Mouse (Mus musculus): Measurements from ENCODE around the gene Epb42. TPM values are rescaled to one million over a fixed set of nuclear protein-coding genes. Genes with fewer than 3 reads are reported as not detected.
"Not testable (repeated sequence)": the region's sequence is repeated elsewhere in the genome, so short reads cannot be mapped to it uniquely, and the experiment has no call there.

Gene Epb42
- polyA plus RNA-seq, 1 experiment from 2014 or later = 30.3 TPM

DNA sequence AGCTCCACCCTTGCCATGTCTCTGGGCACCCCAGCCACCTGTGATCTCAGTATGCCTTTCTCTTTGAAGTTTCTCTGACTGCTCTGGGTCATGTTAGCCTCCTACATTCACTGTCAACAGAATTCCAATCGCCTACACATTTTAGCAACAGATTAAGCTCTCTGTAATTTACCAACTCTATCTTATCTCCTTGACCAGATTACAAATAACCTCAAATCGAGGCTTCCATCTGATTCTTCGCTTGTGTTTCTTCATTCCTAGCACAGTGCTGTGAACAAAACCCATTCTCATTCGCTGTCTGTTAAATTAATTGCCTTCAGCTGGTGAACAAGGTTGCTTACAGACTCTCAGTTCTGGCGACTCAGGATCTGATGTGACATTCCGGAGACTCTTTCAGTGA, 21.1 kb upstream of the Epb42 start:
- WGBS (ENCODE audit: insufficient replicate concordance) = 48% methylated on average over 6 of the region's 6 CpGs
- ATAC-seq (replicated peaks; ENCODE audit: insufficient number of reproducible peaks, low FRiP score, low TSS enrichment) = no peak
- H3K27me3 ChIP-seq (ENCODE audit: control insufficient read depth, insufficient read depth, low read length) = no peaks in the 10 kb centered on the region

DNA sequence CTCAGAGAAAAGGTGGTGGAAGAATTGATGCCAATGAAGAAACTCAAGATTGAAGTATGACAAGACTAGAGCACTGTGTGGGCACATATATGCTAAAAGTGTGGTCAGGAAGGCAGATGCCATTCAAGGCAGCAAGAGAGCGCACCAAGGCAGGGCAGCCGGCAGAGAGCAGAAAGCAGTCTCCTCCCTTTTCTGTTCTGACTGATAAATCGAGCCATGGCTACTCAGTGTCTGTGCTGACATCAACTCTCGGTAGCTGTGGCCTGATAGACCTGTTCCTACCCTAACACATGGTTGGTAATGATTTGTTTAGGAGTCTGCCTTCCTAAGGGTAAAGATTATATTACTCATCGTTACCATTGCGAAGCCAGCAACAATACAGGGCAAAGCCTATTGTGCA, 19.0 kb upstream of the Epb42 start:
- Histone ChIP-seq H3K4me2 (no peak overlapping the region), H3K27me3 (ENCODE audit: control insufficient read depth, insufficient read depth, low read length) (no peaks in the 10 kb centered on the region), H3K36me3 (ENCODE audit: control insufficient read depth, insufficient read depth, low read length) (no peaks in the 10 kb centered on the region), H3K4me3 (ENCODE audit: low read depth, low read length) (no peak overlapping the region), H3K9me3 (replicated peaks; ENCODE audit: control insufficient read depth, low read length) (no peaks in the 10 kb centered on the region), H3K27ac (ENCODE audit: low read depth, low read length) (no peak overlapping the region), H3K4me1 (ENCODE audit: control insufficient read depth, insufficient read depth, low read length) (no peaks in the 10 kb centered on the region), H3K9ac (ENCODE audit: low read depth, low read length) (no peak overlapping the region)
- 69% methylated on average over 6 of the region's 6 CpGs for WGBS (ENCODE audit: insufficient replicate concordance)
- no peak for ATAC-seq (replicated peaks; ENCODE audit: insufficient number of reproducible peaks, low FRiP score, low TSS enrichment)

More for the DNA sequence above, 21.1 kb upstream of the Epb42 start:
- Histone ChIP-seq H3K4me3 (ENCODE audit: low read depth, low read length) (no peak overlapping the region), H3K9me3 (replicated peaks; ENCODE audit: control insufficient read depth, low read length) (no peaks in the 10 kb centered on the region), H3K36me3 (ENCODE audit: control insufficient read depth, insufficient read depth, low read length) (no peaks in the 10 kb centered on the region), H3K27ac (ENCODE audit: low read depth, low read length) (no peak overlapping the region), H3K9ac (ENCODE audit: low read depth, low read length) (no peak overlapping the region), H3K4me1 (ENCODE audit: control insufficient read depth, insufficient read depth, low read length) (no peaks in the 10 kb centered on the region), H3K4me2 (no peak overlapping the region)

DNA sequence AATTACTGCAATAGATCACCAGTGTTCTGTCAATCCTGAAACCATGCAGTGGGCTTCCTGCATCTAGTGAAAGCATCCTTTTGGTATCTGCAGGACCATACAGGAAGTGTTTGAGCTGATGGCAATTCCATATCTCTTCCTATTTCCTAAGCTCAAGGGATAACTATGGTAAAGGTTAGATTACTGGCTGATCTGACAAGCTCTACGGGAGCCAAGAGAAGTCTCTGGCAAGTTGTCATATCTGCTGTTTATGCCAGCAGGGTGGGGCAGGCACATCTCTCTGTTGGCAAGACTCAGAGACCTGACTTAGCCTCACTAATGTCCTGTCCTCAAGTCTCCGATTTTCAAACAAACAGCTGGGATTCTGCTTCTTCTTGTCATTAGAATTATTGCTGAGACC, 17.2 kb upstream of the Epb42 start:
- H3K4me1 ChIP-seq (ENCODE audit: control insufficient read depth, insufficient read depth, low read length) = no peaks in the 10 kb centered on the region
- ATAC-seq (replicated peaks; ENCODE audit: insufficient number of reproducible peaks, low FRiP score, low TSS enrichment) = no peak
- 47% methylated on average over 2 of the region's 2 CpGs for WGBS (ENCODE audit: insufficient replicate concordance)
- no peak overlapping the region for H3K9ac ChIP-seq (ENCODE audit: low read depth, low read length)
- no peaks in the 10 kb centered on the region for H3K27me3 ChIP-seq (ENCODE audit: control insufficient read depth, insufficient read depth, low read length)
- H3K9me3 ChIP-seq (replicated peaks; ENCODE audit: control insufficient read depth, low read length) = no peaks in the 10 kb centered on the region
- H3K4me2 ChIP-seq = no peak overlapping the region
- no peaks in the 10 kb centered on the region for H3K36me3 ChIP-seq (ENCODE audit: control insufficient read depth, insufficient read depth, low read length)
- H3K4me3 ChIP-seq (ENCODE audit: low read depth, low read length) = no peak overlapping the region
- no peak overlapping the region for H3K27ac ChIP-seq (ENCODE audit: low read depth, low read length)

DNA sequence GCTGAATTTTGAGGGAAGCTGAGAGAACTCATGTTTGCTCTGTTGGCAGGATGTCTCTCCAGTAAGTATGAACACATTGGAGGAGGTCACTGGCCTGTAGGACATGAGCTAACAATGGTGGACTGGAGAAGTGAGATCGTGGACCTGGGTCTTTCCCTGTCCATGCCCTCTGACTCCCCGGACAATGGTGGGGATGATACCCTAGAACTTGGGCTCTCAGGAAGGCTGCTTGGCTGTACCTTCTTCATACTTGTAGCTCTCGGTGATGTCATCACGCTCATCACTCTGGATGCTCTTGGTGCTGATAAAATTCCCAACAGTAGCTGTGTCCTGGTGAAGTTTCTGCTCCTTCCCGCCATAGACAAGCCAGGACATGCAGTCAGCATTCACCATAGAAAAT, 15.3 kb upstream of the Epb42 start:
- Histone ChIP-seq H3K27me3 (ENCODE audit: control insufficient read depth, insufficient read depth, low read length) (no peaks in the 10 kb centered on the region), H3K4me1 (ENCODE audit: control insufficient read depth, insufficient read depth, low read length) (no peaks in the 10 kb centered on the region), H3K4me2 (no peak overlapping the region), H3K9me3 (replicated peaks; ENCODE audit: control insufficient read depth, low read length) (no peaks in the 10 kb centered on the region), H3K27ac (ENCODE audit: low read depth, low read length) (no peak overlapping the region), H3K9ac (ENCODE audit: low read depth, low read length) (no peak overlapping the region), H3K36me3 (ENCODE audit: control insufficient read depth, insufficient read depth, low read length) (no peaks in the 10 kb centered on the region), H3K4me3 (ENCODE audit: low read depth, low read length) (no peak overlapping the region)
- no peak for ATAC-seq (replicated peaks; ENCODE audit: insufficient number of reproducible peaks, low FRiP score, low TSS enrichment)
- WGBS (ENCODE audit: insufficient replicate concordance) = 80% methylated on average over 5 of the region's 5 CpGs

DNA sequence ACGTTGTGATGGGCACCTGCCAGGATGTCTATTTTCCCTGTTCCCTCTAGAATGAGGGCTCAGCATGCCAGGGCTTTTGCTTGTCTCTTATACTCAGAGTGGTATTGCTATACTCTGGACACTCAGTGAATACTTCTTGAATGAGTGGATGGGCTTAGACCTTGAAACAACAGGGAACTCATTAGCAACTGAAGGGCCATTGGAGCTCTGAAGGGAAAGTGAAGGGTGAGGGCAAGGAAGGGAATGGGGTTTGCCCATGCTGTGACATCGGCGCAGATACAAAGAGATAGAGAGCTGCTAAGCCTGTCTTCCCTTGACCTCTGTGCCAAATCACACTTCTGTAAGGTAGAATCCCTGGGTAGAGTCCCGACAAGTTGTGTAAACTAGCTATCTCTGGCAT, 8.8 kb upstream of the Epb42 start:
- H3K9ac ChIP-seq (ENCODE audit: low read depth, low read length) = no peak overlapping the region
- H3K27me3 ChIP-seq (ENCODE audit: control insufficient read depth, insufficient read depth, low read length) = no peaks in the 10 kb centered on the region
- 76% methylated on average over 4 of the region's 4 CpGs for WGBS (ENCODE audit: insufficient replicate concordance)
- H3K4me2 ChIP-seq = no peak overlapping the region
- no peaks in the 10 kb centered on the region for H3K9me3 ChIP-seq (replicated peaks; ENCODE audit: control insufficient read depth, low read length)
- H3K36me3 ChIP-seq (ENCODE audit: control insufficient read depth, insufficient read depth, low read length) = no peaks in the 10 kb centered on the region
- no peak overlapping the region for H3K4me3 ChIP-seq (ENCODE audit: low read depth, low read length)
- no peak for ATAC-seq (replicated peaks; ENCODE audit: insufficient number of reproducible peaks, low FRiP score, low TSS enrichment)
- H3K27ac ChIP-seq (ENCODE audit: low read depth, low read length) = no peak overlapping the region
- H3K4me1 ChIP-seq (ENCODE audit: control insufficient read depth, insufficient read depth, low read length) = no peaks in the 10 kb centered on the region

DNA sequence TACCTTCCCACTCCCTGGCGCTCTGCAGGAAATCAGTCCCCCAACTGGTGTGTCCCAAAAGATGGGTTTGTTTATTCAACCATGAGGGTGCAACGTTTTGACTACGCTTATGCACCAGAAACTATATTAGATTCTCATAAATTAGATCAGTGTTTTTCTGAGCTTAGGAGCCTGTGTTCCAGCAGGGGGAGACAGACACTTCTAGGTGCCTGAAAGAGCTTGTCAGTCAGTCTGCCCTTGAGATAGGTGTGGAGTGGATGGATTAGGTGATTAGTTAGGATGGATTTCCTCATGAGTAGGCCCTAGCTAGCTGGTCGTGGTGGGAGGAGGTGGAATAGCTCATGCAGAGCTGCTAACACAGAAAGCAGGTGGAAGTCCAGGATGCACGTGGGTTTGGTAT, 4.2 kb upstream of the Epb42 start:
- H3K4me3 ChIP-seq (ENCODE audit: low read depth, low read length) = no peak overlapping the region
- ATAC-seq (replicated peaks; ENCODE audit: insufficient number of reproducible peaks, low FRiP score, low TSS enrichment) = no peak
- H3K36me3 ChIP-seq (ENCODE audit: control insufficient read depth, insufficient read depth, low read length) = no peaks in the 10 kb centered on the region
- H3K9ac ChIP-seq (ENCODE audit: low read depth, low read length) = no peak overlapping the region
- WGBS (ENCODE audit: insufficient replicate concordance) = 38% methylated on average over 5 of the region's 5 CpGs
- H3K27me3 ChIP-seq (ENCODE audit: control insufficient read depth, insufficient read depth, low read length) = no peaks in the 10 kb centered on the region
- no peaks in the 10 kb centered on the region for H3K9me3 ChIP-seq (replicated peaks; ENCODE audit: control insufficient read depth, low read length)
- no peak overlapping the region for H3K27ac ChIP-seq (ENCODE audit: low read depth, low read length)
- H3K4me2 ChIP-seq = no peak overlapping the region
- H3K4me1 ChIP-seq (ENCODE audit: control insufficient read depth, insufficient read depth, low read length) = no peaks in the 10 kb centered on the region

DNA sequence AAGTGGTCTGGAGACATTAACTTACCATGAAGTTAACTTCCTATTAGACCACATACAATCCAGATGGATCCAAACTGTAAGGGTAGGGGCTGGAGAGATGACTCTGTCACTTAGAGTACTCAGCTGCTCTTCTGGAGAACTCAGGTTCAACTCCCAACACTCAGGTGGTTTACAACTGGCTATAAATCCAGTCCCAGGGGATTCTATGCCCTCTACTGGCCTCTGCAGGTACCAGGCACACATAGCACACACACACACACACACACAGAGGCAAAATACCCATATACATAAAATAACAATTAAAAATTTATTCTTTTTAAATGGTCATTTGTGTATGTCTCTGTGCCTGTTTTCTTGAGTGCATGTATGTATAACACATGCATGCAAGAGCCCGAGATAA, 2.5 kb upstream of the Epb42 start:
- Histone ChIP-seq H3K27ac (ENCODE audit: low read depth, low read length) (no peak overlapping the region), H3K36me3 (ENCODE audit: control insufficient read depth, insufficient read depth, low read length) (no peaks in the 10 kb centered on the region), H3K4me2 (no peak overlapping the region), H3K4me1 (ENCODE audit: control insufficient read depth, insufficient read depth, low read length) (no peaks in the 10 kb centered on the region), H3K27me3 (ENCODE audit: control insufficient read depth, insufficient read depth, low read length) (no peaks in the 10 kb centered on the region), H3K9me3 (replicated peaks; ENCODE audit: control insufficient read depth, low read length) (no peaks in the 10 kb centered on the region), H3K9ac (ENCODE audit: low read depth, low read length) (no peak overlapping the region), H3K4me3 (ENCODE audit: low read depth, low read length) (no peak overlapping the region)
- no peak for ATAC-seq (replicated peaks; ENCODE audit: insufficient number of reproducible peaks, low FRiP score, low TSS enrichment)
- 90% methylated on average over 1 of the region's 1 CpGs for WGBS (ENCODE audit: insufficient replicate concordance)

DNA sequence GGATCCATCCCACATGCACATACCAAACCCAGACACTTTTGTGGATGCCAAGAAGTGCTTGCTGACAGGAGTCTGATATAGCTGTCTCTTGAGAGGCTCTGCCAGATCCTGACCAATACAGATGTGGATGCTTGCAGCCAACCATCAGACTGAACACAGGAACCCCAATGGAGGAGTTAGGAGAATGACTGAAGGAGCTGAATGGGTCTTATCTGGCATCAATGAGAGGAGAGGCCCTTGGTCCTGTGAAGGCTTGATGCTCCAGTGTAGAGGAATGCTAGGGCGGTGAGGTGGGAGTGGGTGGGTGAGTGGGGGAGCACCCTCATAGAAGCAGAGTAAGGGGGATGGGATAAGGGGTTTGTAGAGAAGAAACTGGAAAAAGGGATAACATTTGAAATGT, 2.0 kb upstream of the Epb42 start:
- not testable (repeated sequence) for H3K9me3 ChIP-seq (replicated peaks; ENCODE audit: control insufficient read depth, low read length); H3K27ac ChIP-seq (ENCODE audit: low read depth, low read length); H3K4me2 ChIP-seq; H3K4me1 ChIP-seq (ENCODE audit: control insufficient read depth, insufficient read depth, low read length); ATAC-seq (replicated peaks; ENCODE audit: insufficient number of reproducible peaks, low FRiP score, low TSS enrichment); H3K4me3 ChIP-seq (ENCODE audit: low read depth, low read length); H3K27me3 ChIP-seq (ENCODE audit: control insufficient read depth, insufficient read depth, low read length); H3K36me3 ChIP-seq (ENCODE audit: control insufficient read depth, insufficient read depth, low read length); H3K9ac ChIP-seq (ENCODE audit: low read depth, low read length)
- 68% methylated on average over 1 of the region's 1 CpGs for WGBS (ENCODE audit: insufficient replicate concordance)

DNA sequence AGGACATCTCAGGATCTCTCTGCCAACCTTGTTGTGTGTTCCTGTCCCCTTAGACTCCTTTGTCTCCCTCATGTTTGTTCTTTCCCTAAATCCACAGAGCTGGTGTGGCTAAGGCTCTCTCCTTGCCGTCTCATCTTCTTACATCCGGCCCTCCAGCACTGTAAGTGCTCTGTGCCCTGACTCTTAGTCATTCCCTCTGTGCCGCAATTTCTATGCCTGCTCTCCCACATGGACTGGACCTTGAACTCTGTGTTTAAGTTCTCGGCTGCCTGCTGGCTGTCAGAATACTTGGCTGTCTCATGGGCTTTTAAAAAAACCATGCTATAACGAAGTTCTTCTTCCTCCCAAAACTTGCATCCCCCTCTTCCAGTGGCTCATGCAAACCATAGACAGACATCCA, 14.0 kb downstream of the Epb42 start:
- ATAC-seq (replicated peaks; ENCODE audit: insufficient number of reproducible peaks, low FRiP score, low TSS enrichment) = no peak
- H3K27ac ChIP-seq (ENCODE audit: low read depth, low read length) = no peak overlapping the region
- WGBS (ENCODE audit: insufficient replicate concordance) = 78% methylated on average over 5 of the region's 5 CpGs
- no peak overlapping the region for H3K4me3 ChIP-seq (ENCODE audit: low read depth, low read length)
- H3K36me3 ChIP-seq (ENCODE audit: control insufficient read depth, insufficient read depth, low read length) = no peaks in the 10 kb centered on the region
- H3K9ac ChIP-seq (ENCODE audit: low read depth, low read length) = no peak overlapping the region
- H3K4me1 ChIP-seq (ENCODE audit: control insufficient read depth, insufficient read depth, low read length) = no peaks in the 10 kb centered on the region
- no peaks in the 10 kb centered on the region for H3K27me3 ChIP-seq (ENCODE audit: control insufficient read depth, insufficient read depth, low read length)
- no peak overlapping the region for H3K4me2 ChIP-seq
- H3K9me3 ChIP-seq (replicated peaks; ENCODE audit: control insufficient read depth, low read length) = no peaks in the 10 kb centered on the region
